Mouse (Mus musculus) hindbrain, embryonic 15.5 days (tissue): Measurements from ENCODE around the gene Nmnat2. TPM values are rescaled to one million over a fixed set of nuclear protein-coding genes. Genes with fewer than 3 reads are reported as not detected.
A peak's percentile ranks its signal among the peaks of the same experiment; 100 is the strongest.

ENCODE experiments used
- ATAC-seq: fragments of 200-750 bp; cut with Nextera tagmentation; 2 replicates; pipeline ENCODE4 v1.8.0; 2017; ENCODE audit warnings: low read depth, moderate number of reproducible peaks, moderate TSS enrichment; ENCODE audit not compliant: low FRiP score
- H3K27ac ChIP-seq: fragments of 300-500 bp; sonication (generic); replicated peaks from 2 replicates; pipeline ENCODE4 v1.5.1; 2015; ENCODE audit warnings: mild to moderate bottlenecking, inconsistent platforms
- H3K27me3 ChIP-seq: fragments of 300-500 bp; sonication (generic); 2 replicates; pipeline ENCODE4 v1.6.1; 2015; ENCODE audit warnings: control low read depth, inconsistent platforms
- H3K36me3 ChIP-seq: fragments of 300-500 bp; sonication (generic); 2 replicates; pipeline ENCODE4 v1.6.1; 2015; ENCODE audit warnings: control low read depth, inconsistent platforms
- H3K4me1 ChIP-seq: fragments of 300-500 bp; sonication (generic); replicated peaks from 2 replicates; pipeline ENCODE4 v1.6.1; 2015; ENCODE audit warnings: control low read depth, inconsistent platforms
- H3K4me2 ChIP-seq: fragments of 300-500 bp; sonication (generic); 2 replicates; pipeline ENCODE4 v1.6.1; 2015; ENCODE audit warnings: moderate library complexity, mild to moderate bottlenecking, inconsistent platforms
- H3K4me3 ChIP-seq: fragments of 300-500 bp; sonication (generic); 2 replicates; pipeline ENCODE4 v1.5.1; 2015; ENCODE audit warnings: mild to moderate bottlenecking, inconsistent platforms
- H3K9ac ChIP-seq: fragments of 300-500 bp; sonication (generic); 2 replicates; pipeline ENCODE4 v1.6.1; 2015; ENCODE audit warnings: inconsistent platforms
- H3K9me3 ChIP-seq: fragments of 300-500 bp; sonication (generic); 2 replicates; pipeline ENCODE4 v1.6.1; 2016; ENCODE audit warnings: control low read depth, inconsistent platforms
- WGBS: fragments of 180-500 bp; shearing (Covaris S2); methylation state at CpG from one replicate; pipeline ENCODE4 v1.1.7; 2015; 5-methylcytosine and 5-hydroxymethylcytosine counted together
- polyA plus RNA-seq: library from polyadenylated mRNA; unstranded; fragments of >200 nt; fragmentation: Nextera tagmentation; extraction: Ambion mirVana; gene quantifications from 2 replicates; pipeline ENCODE4 v1.2.1, GENCODE M21; 2015

Gene Nmnat2
- polyA plus RNA-seq, 1 experiment from 2014 or later, result 81.6 TPM

DNA sequence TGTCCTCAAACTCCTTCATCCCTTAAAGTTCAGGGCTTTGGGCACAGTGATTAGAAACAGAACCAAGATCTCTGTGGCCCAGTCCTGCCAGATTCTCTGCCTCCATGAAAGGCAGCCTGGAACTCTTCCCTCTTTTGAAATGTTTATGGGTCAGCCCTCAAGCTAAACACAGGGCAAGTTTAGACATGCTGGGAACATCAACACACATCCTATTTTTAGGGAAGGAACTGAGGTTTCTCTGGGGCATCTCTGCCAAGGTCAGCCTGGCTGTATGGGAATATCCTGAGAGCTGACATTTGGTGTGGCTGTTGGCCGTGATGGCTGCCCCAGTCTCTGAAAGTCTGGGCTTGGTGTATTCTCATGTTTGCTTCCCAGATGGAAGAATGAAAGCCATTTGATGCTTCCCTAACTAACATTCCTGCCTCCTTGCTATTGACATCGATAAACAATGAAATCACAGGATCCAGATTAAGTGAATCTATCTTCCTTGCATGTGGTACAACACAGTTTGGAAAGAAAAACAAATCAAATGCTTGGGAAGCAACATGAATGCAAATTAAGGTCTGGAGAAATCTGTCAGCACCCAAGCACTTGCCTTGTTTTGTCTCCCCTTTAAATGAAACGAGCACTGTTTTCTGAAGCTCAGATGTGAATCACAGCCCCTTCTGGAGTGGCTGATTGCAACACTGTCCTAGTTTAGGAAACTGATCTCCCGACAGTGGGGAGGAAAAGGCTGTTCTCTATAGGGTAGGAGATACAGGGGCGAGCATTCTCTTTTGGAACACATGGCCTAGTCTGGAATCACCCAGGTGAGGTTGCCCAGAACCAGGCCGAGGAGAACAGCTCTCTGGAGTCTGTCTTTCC, 37.7 kb downstream of the Nmnat2 start:
- no peaks in the 10 kb centered on the region; the same call in 1 of the 2 replicates for H3K4me1 ChIP-seq
- no peaks in the 10 kb centered on the region for H3K27me3 ChIP-seq
- 63% methylated on average over 6 of the region's 6 CpGs for WGBS
- H3K9ac ChIP-seq, result no peak overlapping the region
- H3K27ac ChIP-seq, result peak overlapping the region; percentile 16; the same call in 1 of the 2 replicates
- H3K4me3 ChIP-seq, result no peak overlapping the region
- no peak for ATAC-seq
- no peaks in the 10 kb centered on the region for H3K36me3 ChIP-seq
- no peaks in the 10 kb centered on the region for H3K9me3 ChIP-seq
- H3K4me2 ChIP-seq, result no peak overlapping the region

GRCm38 (mm10) chr1:152993803-152994202, 39.0 kb downstream of the Nmnat2 start:
- Histone ChIP-seq H3K9me3 (no peaks in the 10 kb centered on the region), H3K36me3 (no peaks in the 10 kb centered on the region), H3K4me2 (no peak overlapping the region), H3K9ac (no peak overlapping the region), H3K27me3 (no peaks in the 10 kb centered on the region), H3K27ac (no peak overlapping the region), H3K4me3 (no peak overlapping the region), H3K4me1 (peaks cover 3% of the 10 kb centered on the region)
- ATAC-seq, result no peak
- 89% methylated on average over 6 of the region's 6 CpGs for WGBS

GRCm38 (mm10) chr1:152999983-153000382, 45.2 kb downstream of the Nmnat2 start:
- no peak overlapping the region for H3K4me3 ChIP-seq
- no peaks in the 10 kb centered on the region for H3K27me3 ChIP-seq
- no peak overlapping the region for H3K4me2 ChIP-seq
- 68% methylated on average over 8 of the region's 8 CpGs for WGBS
- H3K9ac ChIP-seq, result no peak overlapping the region
- no peak for ATAC-seq
- no peaks in the 10 kb centered on the region for H3K36me3 ChIP-seq
- peaks cover 12% of the 10 kb centered on the region; the same call in 1 of the 2 replicates for H3K4me1 ChIP-seq
- H3K27ac ChIP-seq, result no peak overlapping the region
- no peaks in the 10 kb centered on the region for H3K9me3 ChIP-seq

DNA sequence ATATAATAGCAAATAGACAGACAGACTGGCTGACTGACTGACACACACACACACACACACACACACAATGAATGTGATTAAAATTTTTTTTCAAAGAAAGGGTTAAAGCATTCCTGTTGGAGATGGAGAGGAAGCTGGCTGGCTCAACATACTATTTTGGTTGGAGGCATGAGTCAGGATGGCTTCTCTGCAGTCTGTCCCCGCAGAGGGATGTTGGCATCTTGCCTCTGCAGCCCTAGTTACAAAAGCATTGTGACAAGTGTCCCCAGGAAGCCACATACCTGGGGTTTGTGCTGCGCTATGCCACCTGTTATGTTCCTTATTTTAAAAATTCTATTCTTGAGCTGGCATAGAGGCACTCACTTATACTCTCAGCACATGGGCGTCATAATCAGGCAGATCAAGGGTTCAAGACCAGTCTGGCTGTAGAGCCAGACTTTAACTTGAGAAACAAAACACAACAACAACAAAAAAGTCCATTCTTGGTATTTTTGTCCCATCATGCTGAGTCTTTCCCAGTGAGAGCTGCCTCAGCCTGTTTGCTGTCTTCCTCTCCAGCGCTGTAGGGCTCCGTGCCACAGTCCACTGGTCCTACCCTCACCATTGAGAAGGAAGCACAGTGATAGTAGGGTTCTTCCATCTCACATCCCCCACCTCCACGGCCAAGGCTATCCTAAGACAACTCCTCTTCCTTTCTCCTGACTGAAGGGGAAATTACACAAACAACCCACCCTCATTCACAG, 45.9 kb downstream of the Nmnat2 start:
- Histone ChIP-seq H3K4me3 (no peak overlapping the region), H3K27ac (no peak overlapping the region), H3K27me3 (no peaks in the 10 kb centered on the region), H3K9me3 (no peaks in the 10 kb centered on the region), H3K4me2 (no peak overlapping the region), H3K4me1 (peaks cover 16% of the 10 kb centered on the region; the same call in 1 of the 2 replicates), H3K9ac (no peak overlapping the region), H3K36me3 (no peaks in the 10 kb centered on the region)
- 72% methylated on average over 6 of the region's 6 CpGs for WGBS
- ATAC-seq, result no peak

GRCm38 (mm10) chr1:153002295-153003050, 47.7 kb downstream of the Nmnat2 start:
- Histone ChIP-seq H3K4me3 (no peak overlapping the region), H3K36me3 (no peaks in the 10 kb centered on the region), H3K4me2 (no peak overlapping the region), H3K27me3 (no peaks in the 10 kb centered on the region), H3K9ac (no peak overlapping the region), H3K27ac (no peak overlapping the region), H3K9me3 (no peaks in the 10 kb centered on the region), H3K4me1 (peaks cover 28% of the 10 kb centered on the region; the same call in 1 of the 2 replicates)
- ATAC-seq, result 0 out of 2 replicates have a peak, but pooled peaks have one; percentile 21
- WGBS, result 74% methylated on average over 11 of the region's 11 CpGs

DNA sequence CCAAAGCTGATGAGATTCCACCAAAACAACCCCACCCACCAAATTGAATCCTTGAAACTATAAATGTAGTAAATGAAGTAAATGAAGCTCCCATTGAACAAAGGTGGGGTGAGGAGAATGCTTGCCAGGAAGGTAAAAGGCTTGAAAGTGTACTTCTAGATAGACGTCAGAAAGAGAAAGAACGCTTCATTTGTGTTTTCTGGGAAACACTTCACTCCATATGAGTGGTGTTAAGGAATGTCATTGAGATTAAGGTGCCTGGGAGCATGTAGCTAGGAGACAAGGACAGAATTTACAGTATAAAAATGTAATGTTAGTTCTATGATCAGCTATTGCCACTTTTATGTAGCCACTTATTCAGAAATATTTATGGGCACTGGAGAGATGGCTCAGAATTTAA, 49.7 kb downstream of the Nmnat2 start:
- H3K9me3 ChIP-seq, result no peaks in the 10 kb centered on the region
- no peak overlapping the region for H3K27ac ChIP-seq
- H3K9ac ChIP-seq, result no peak overlapping the region
- H3K4me1 ChIP-seq, result peaks cover 24% of the 10 kb centered on the region; the same call in 1 of the 2 replicates
- no peak overlapping the region for H3K4me3 ChIP-seq
- H3K36me3 ChIP-seq, result no peaks in the 10 kb centered on the region
- H3K4me2 ChIP-seq, result no peak overlapping the region
- ATAC-seq, result no peak
- H3K27me3 ChIP-seq, result no peaks in the 10 kb centered on the region
- WGBS, result 85% methylated on average over 2 of the region's 2 CpGs

DNA sequence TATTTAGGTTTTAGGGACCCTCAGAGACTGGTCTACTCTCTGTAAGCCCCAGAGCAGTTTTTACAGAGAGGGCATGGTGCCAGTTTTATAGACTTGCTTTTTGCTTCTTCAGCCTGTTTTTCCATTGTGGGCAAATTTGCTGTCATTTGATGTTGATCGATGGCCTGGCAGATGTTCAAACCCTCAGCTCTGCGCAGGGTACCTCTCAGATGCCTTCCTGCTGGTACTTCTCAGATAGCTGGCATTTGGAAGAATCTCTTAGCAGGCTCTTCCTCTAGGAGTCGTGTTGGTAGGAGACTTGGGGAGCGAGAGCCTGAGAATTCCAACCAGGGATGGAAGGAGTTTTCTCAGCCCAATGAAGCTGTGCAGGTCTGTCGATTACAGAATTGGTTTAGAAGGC, 51.3 kb downstream of the Nmnat2 start:
- WGBS, result 54% methylated on average over 5 of the region's 5 CpGs
- Histone ChIP-seq H3K4me1 (peaks cover 18% of the 10 kb centered on the region), H3K36me3 (no peaks in the 10 kb centered on the region), H3K4me2 (no peak overlapping the region), H3K27me3 (no peaks in the 10 kb centered on the region), H3K27ac (peak overlapping the region; percentile 37; the same call in 1 of the 2 replicates), H3K4me3 (no peak overlapping the region), H3K9ac (no peak overlapping the region), H3K9me3 (no peaks in the 10 kb centered on the region)
- no peak for ATAC-seq

- Histone ChIP-seq H3K4me3 (no peak overlapping the region), H3K4me2 (no peak overlapping the region), H3K4me1 (peaks cover 24% of the 10 kb centered on the region), H3K27ac (0 out of 2 replicates have a peak overlapping the region, but pooled peaks have one; percentile 37), H3K9ac (no peak overlapping the region), H3K9me3 (no peaks in the 10 kb centered on the region), H3K27me3 (no peaks in the 10 kb centered on the region), H3K36me3 (no peaks in the 10 kb centered on the region)
- WGBS, result 84% methylated on average over 4 of the region's 4 CpGs
- no peak for ATAC-seq
Observed at GRCm38 (mm10) chr1:153006761-153007160, 52.0 kb downstream of the Nmnat2 start.

DNA sequence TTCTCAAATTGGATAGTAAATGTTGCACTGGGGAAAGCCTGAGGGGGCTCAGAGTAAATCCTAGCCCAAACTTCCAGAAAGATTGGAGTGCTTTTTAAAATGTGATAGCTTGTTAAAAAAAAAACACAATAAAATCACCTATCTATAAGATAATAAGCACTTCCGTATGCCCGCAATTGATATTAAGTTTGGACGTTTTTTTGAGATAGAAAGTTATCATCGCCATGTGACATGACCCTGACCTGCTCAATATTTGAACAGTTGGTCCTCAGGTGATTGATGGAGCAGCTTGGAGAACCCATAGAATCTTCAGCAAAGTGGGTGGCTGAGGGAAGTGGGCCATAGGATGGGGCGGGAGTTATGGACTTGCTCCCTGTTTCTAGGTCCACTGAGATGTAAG, 52.5 kb downstream of the Nmnat2 start:
- no peak for ATAC-seq
- H3K4me1 ChIP-seq, result peaks cover 24% of the 10 kb centered on the region
- no peak overlapping the region for H3K27ac ChIP-seq
- no peaks in the 10 kb centered on the region for H3K9me3 ChIP-seq
- H3K4me2 ChIP-seq, result no peak overlapping the region
- no peaks in the 10 kb centered on the region for H3K36me3 ChIP-seq
- WGBS, result 91% methylated on average over 5 of the region's 5 CpGs
- no peak overlapping the region for H3K9ac ChIP-seq
- H3K4me3 ChIP-seq, result no peak overlapping the region
- no peaks in the 10 kb centered on the region for H3K27me3 ChIP-seq

DNA sequence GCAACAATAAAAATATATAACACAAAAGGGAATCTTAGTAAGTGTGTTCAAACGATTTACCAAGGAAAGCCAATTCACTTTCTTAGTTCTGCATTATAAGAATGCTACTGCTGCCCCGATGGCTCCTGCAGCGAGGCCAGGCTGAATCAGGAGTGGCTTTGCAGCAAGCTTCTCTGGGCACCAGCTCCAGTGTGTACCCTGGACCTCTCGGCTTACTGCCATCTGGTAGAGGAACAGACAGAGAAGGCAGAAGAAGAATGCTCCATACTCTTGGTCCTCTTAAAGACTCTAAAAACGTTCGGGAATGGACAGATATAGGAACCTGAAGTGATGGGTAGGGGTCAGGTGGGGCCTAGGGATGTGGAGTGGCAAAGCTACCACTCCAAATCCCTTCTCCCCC, 53.0 kb downstream of the Nmnat2 start:
- no peak overlapping the region for H3K27ac ChIP-seq
- H3K27me3 ChIP-seq, result no peaks in the 10 kb centered on the region
- H3K4me3 ChIP-seq, result no peak overlapping the region
- ATAC-seq, result no peak
- H3K4me1 ChIP-seq, result peaks cover 24% of the 10 kb centered on the region
- H3K4me2 ChIP-seq, result no peak overlapping the region
- H3K9ac ChIP-seq, result no peak overlapping the region
- no peaks in the 10 kb centered on the region for H3K36me3 ChIP-seq
- WGBS, result 91% methylated on average over 6 of the region's 6 CpGs
- H3K9me3 ChIP-seq, result no peaks in the 10 kb centered on the region

- 72% methylated on average over 9 of the region's 9 CpGs for WGBS
- H3K4me1 ChIP-seq, result peaks cover 32% of the 10 kb centered on the region
- no peaks in the 10 kb centered on the region for H3K36me3 ChIP-seq
- H3K9ac ChIP-seq, result no peak overlapping the region
- no peak for ATAC-seq
- no peaks in the 10 kb centered on the region for H3K27me3 ChIP-seq
- H3K9me3 ChIP-seq, result no peaks in the 10 kb centered on the region
- H3K27ac ChIP-seq, result no peak overlapping the region
- no peak overlapping the region for H3K4me3 ChIP-seq
- no peak overlapping the region for H3K4me2 ChIP-seq
Observed at GRCm38 (mm10) chr1:153009338-153009737, 54.5 kb downstream of the Nmnat2 start.
